Mouse (Mus musculus) spleen, embryonic (tissue): ENCODE measurements at regions not wholly inside any gene's neighbourhood (a gene's known extent, or its start where the extent isn't known, plus 50 kb on each side); places are given as distances from the start of the nearest gene placed in this dataset.

Source experiments
- CTCF ChIA-PET: fragments of 350-600 bp; sonication (Branson Sonifier 250); formaldehyde crosslinking; loops from one replicate; lab custom pipeline; 2022; lab: Charles Lee

DNA sequence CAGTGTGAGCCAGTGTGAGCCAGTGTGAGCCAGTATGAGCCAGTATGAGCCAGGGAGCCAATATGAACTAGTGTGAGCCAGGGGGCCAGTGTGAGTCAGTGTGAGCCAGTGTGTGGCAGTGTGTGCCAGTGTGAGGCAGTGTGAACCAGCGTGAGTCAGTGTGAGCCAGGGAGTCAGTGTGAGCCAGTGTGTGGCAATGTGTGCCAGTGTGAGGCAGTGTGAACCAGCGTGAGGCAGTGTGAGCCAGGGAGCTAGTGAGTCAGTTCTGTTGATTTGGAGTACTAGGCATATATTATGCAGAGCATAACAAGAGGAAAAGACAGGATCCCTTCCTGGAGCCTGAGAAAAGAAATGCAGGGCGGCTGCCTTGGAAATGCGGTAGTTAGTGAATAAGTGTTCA is 82.7 kb upstream of the Zfhx3 start:
- CTCF ChIA-PET = no interaction called here

DNA sequence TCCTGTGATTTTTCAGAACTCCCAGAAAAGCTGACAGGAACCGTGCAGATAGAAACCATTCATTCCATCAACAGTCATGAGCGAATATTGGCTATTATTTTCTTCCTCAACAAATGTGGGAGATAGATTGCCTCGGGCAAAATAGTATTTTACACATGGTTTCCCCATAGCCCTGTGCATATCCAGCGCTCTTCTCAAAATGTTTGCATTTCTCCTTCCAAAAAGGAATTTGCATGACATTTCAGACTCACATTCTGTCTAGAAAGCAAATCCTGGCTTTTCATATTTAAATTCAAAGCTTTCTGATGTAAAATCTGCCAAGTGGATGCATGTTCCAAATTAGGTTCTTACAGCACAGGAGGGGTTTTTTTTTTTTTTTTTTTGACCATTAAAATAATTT is 82.2 kb upstream of the Zfhx3 start:
- CTCF ChIA-PET = no interaction called here

DNA sequence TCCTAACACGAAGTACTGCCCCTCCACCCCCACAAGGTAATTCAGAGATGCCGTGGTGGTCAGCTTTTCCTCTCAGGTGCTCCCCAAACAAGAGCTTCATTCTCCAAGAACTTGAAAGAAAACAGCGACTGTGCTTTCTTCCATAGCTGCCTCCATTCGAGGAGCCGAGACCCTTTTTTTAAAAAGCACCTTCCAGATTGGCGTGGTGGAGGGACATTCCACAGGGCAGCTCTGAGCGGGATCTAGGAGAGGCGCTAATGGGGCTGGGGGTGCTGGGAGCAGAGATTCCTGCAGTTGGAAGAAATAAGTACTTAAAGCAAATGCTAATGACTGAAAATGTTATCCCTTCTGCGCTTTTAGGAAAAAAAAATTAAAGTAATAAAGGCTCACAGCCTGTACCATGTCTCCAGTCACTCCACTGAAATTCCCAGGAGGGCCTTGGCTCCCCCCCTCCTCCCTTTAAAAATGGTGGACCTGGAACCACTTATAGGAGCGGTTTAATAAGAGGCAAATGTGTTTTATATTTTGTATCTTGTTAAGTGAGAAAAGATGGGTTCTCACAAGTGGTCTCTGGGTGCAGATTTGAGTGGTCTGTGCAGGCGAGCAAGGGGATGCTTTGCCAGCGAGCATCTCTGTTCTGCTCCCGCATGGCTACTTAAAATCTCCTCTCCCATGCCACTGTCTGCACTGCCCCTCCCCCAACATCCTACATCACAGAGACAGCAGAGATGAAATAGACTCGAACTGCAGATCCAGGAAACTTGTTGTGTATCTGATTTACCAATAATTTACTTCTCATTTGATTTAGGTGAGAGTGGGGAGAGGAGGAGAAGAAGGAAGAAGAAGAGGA is 77.4 kb upstream of the Zfhx3 start:
- CTCF ChIA-PET = no interaction called here

DNA sequence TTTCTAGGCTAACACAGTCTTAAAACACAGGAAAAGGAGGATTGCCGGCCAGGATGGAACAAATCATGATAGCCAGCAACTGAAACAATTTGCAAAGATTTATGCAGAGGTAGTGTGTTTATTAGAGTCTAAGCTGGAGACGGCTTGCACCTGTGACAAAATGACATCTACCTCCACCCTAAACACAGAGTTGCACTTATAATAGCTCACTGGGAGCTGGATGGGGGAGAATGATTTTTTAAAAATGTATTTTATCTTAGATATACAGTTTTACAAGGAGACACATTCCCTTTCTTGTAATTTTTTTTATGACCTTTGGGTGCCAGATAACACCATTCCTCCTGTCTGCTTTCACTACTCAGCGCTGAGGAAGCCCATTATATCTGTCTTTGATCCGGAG is 76.7 kb upstream of the Zfhx3 start:
- CTCF ChIA-PET = no interaction called here

DNA sequence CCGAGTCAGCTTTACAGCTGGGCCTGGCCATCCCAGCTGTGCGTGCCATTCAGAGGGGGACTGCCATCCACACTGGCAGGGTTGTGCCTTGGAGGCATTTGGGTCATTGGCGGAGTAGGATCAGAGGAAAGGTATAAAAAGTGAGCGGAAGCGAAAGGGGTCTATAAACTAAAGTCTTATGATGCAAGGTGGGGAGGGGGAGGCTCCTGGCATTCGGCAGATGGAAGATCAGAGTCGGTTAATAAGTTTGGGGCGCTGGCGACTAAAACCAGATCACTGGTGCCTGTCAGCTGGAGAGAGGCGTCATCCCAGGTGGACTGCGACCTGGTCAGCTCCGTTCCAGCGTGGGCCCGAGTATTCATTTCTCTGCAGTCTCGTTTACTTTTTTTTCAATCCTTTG is 70.7 kb upstream of the Zfhx3 start:
- CTCF ChIA-PET = no interaction called here

DNA sequence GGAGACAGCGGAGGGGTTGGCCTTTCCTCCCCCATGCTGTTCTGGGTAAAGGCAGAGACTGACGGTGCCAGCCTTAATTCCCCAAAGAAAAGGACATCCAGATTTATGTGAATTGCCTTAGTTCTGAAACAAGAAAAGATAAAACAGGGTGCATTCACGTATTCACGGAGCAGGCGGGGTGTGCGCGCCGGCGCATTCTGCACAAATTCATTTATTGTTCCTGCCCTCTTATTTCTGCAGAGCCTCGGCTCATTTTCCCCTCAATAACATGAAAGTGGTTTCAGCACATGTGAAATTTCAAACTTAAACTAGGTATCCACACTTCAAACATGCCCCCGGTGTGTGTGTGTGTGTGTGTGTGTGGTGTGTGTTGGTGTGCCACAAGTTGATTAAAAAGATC is 70.3 kb upstream of the Zfhx3 start:
- CTCF ChIA-PET = no interaction called here

DNA sequence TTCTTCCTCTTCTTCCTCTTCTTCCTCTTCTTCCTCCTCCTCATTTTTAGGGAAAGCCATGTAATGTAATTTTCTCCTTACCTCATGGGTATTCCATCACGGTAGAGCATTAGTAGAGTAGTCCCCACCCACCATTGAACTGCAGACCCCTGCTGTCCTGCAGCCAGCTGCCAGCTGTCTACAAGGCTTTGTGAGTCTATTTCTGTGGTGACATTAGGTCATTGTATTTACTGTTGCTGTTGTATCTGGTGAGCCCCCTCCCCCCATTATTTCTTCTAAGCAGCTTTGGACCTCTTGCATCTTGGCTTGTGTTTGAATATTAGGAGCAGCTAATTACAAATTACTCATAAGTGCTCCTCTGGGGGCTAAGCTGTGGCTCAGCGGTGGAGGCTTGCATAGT is 66.0 kb upstream of the Zfhx3 start:
- CTCF ChIA-PET = no interaction called here

DNA sequence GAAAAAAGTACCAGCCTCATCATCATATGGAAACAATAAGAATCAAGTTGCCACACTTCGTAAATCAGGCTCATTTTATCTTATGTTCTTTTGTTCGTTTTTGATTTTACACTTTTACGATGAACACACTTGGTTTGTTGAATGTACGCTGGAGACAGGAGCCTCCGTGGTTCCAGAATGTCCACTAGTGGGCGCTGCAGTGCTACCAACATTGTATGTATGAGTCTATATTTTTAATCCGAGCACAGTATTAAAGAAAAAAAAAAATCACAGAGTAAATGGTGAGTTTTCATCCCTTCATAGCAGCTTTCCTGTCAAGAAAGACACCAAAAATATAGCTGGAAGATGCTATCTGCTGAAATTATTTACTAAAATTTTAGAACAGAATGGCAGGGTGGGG is 60.6 kb upstream of the Zfhx3 start:
- CTCF ChIA-PET = no interaction called here

DNA sequence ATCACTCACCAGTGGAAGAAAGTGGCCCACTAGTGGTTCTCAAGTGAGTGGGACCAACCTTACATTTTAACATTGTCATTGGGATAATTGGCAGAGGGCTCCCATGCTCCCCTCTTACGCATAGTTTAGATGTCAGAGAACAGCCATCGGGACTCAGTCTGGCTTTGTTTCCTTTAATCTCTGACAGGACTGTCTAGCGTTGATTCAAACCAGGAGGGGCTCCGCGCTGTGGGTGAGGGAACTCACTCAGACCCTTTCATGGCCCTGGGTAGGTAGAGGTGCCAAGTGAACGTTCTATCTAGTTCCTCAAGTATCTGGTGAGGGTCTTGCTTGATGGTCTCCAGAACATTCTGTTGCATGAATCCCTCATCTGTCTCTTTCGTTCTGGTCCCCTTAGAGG is 56.9 kb upstream of the Zfhx3 start:
- CTCF ChIA-PET = no interaction called here

DNA sequence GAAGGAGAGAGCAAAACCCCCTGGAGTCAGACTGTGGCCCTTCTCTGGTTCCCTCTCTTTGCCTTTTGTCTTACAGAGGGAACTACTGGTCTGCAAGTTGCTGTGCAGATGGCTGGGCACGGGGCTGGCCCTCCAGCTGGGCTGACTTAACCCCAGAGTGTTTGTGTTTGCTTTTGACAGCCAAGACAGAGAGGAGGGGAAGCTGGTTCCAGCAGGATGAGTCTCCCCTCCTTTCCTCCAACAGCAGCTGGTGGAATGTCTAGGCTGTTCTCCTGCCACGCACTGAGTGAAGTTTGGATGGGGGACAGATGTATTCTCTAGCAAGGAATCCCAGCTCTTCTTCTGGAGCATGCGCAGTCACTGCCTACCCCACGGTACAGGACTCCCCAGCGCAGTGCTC is 56.5 kb upstream of the Zfhx3 start:
- CTCF ChIA-PET = no interaction called here

DNA sequence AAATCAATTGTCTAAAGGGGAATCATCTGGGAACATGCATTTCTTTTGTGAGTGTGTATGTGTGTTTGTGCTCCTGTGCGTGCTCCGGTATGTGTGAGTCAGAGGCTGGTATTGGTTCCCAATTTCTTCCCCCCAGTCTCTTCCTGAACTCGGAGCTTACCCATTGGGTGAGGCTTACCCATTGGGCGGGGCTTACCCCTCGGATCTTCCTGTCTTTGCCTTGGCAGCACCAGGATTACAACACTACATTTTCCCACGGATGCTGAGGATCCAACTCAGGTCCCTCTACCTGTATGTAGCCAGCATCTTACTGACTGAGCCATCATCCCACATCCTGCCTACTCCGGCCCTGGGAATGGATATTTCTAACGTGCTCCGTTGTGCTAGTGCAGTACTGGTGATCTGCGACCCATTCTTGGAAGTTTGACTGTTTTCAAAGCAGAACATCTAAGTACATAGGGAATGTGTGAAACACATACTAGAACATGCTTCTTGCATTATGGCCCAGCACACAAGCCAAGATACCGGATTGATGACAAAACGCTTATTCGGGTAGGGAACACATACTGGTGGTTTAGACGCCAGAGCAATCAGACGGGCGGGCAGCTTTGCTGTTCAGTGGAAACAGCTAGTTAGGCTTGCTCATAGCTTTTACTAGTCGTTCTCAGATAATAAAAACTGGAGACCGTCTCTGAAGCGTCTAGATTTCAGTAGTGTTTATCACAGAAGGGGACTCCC is 55.8 kb upstream of the Zfhx3 start:
- CTCF ChIA-PET = no interaction called here

DNA sequence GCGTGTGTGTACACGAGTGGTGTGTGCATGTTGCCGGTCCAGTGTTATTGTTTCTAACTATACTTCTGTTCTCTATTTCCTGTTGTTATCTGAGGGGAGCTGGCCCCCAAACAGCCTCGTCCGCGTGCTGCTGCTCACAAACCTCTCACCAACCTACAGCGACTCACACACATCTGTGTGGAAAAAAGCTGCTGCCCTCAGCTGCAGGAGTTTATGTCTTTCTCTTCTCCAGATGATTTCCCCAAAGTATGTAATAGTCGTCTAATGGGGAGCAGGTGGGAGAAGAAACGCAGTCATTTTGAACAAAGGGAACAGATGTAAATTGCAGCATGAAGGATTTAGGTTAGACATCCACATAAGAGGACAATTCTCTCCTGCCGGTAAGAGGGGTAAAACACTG is 55.1 kb upstream of the Zfhx3 start:
- CTCF ChIA-PET = no interaction called here

DNA sequence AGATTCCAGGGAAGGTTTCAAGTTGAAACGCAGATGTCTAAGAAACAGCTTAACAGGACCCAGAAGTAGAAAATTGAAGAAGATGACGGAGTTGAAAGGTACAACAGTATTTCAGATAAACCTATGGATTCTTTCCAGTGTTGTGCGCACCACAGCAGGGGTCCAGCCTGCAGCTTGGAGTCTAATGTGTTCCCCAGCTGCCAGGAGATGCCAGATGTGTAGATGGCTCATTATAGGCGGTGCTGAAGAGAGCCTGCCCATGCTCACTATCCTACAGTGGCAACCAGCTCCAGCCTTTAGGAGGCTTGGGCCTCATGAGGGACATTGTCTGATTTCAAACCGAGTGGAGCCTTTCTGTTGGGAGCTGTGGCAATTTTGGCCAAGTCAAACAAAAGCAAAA is 51.5 kb upstream of the Zfhx3 start:
- CTCF ChIA-PET = no interaction called here
